Mouse (Mus musculus) lung, postnatal 25 days (tissue): ENCODE measurements at regions not wholly inside any gene's neighbourhood (a gene's known extent, or its start where the extent isn't known, plus 50 kb on each side); places are given as distances from the start of the nearest gene placed in this dataset.
"Not testable (repeated sequence)": the region's sequence is repeated elsewhere in the genome, so short reads cannot be mapped to it uniquely, and the experiment has no call there.

ENCODE experiments used
- DNase-seq: peaks from one replicate; pipeline ENCODE4 v3.0.0; 2022; ENCODE audit warnings: low spot score

DNA sequence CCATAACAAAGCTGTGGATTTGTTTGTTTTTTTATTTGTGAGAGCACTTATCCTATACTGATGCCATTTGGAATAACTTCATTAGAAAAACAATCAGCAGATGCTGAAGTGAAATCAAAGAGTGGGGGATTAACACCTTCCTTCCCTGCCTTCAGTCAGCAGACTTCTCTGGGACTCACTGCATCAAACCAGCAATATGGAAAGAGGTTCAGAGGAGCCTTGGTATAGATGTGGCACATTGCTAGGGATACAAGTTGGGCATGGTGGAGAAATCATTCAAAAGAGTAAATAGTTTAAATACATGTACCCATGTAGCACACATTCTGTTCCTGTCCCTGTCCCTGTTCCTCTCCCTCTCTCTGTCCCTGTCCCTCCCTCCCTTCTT is 364.0 kb upstream of the Rgs18 start:
- DNase-seq, result no peak

DNA sequence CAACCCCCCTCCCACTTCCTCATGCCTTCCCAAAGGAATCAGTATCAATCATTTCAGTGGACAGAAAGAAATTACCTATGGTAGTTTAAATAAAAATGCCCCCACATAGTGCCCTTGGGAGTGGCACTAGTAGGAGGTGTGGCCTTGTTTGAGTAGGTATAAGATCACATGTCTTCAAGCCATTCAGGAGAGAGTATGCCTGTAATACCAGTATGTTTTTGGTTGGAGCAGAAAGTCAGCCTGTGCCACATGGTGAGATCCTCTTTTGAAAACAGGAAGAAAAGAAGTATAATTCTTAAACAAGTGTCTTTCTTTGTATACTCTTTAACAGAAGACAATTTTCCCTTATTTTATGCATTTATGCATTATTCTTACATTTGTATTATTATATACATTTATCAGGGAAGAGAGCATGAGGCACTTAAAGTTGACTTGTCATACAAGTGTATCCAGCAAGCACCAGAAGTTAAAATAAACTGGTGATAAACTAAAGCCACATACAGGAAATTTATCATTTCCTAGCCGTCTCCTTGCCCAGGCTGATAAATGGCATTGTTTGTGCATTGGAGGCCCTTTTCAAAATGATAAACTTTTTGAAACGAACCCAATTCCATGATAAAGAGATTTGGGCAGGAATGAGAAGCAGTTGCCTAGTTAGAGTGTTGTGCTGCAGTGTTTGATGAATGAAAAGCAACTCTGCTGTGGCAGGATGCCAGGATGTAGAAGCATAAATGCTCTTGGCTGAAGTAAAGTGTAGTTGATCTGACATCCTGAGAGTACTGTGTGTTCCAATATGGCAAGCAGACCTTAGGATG is 363.4 kb upstream of the Rgs18 start:
- DNase-seq, result peak; percentile 8

DNA sequence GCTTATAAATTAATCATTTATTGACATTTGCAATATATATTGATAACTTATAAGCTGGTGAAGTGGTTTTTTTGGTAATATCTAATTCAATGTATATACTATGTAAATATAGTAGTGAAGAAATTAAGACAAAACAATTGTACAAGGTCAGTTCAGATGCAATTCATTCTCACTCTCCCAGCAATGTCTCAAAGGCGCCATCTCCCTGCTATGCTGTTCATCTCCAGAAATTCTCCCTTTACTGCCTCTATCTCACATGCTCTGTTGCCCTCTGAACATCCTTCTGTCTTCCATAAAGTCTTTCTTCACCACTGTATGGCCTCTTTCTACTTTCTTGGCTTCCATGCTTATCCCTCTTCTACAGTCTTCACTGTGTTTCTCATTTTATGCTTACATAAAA is 355.8 kb upstream of the Rgs18 start:
- DNase-seq, result no peak

DNA sequence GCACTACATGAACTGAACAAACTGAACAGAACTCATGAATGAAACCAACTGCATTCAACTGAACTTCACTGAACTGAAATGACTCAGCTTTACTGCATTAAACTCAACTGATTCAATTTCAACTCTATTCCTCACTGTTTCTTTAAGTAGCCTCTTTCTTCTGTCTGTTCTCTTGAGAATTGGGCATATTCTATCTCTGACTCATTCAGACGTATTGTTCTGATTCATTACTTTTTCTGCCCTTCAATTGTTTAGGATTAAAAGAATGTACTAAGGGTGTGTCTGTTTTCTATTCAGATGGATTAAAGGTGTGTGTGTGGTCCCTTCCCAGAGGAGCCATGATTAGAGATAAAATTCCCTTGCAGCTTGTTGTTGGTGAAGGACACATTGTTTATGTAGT is 337.9 kb upstream of the Rgs18 start:
- DNase-seq, result no peak

DNA sequence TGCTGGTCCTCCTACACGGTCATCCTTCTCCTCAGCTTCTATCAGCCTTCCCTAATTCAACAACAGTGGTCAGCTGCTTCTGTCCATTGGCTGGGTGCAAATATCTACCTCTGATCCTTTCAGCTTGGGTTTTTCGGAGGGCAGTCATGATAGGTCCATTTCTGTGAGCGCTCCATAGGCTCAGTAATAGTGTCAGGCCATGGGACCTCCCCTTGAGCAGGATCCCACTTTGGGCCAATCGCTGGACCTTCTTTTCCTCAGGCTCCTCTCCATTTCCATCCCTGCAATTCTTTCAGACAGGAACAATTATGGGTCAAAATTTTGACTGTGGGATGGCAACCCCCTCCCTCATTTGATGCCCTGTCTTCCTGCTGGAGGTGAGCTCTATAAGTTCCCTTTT is 331.5 kb upstream of the Rgs18 start:
- DNase-seq, result not testable (repeated sequence)

DNA sequence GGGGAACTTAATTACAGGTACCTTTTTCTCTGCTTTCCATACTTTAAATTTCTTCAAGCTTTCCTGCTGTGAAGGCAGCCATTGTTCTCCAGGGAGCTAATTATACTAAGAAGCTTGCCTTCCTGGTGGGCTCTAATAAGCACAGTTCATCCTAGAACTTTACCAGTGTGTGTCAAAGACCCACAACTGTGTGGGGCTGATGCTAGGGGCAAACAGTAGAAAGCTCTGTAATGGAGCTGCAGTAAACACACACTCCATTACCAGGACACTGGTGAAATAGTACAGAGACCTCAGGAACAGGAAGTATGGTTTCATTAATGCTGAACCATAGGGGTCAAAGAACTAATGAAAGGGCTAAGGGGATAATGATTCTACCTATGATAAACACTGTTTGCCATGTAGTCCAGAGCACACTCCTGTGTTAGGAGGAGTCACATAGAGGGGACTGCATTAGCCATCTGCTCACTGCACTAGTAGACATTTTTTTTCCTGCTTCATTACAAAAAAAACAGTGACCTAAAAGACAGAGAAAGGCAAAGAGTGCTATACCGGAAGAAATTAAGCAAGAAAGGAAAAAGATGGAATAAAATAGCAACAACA is 290.1 kb upstream of the Rgs18 start:
- no peak for DNase-seq

DNA sequence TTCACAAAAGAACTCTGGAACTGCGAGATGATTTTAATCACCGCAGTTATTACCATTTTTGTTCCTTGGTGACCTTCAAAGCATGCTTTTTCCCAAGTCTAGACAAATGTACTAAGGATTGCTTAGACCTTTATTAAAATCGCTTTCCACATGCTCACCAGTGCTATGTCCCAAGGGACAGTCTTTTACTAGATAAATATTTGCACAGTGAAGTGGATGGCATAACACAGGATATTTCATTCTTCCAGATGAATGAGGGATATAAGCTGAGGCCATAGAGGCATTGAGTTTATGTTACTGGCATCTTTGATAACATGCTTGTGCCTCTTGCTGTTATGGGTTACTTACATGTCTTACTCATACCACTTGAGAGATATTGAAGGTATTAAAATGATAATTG is 289.1 kb upstream of the Rgs18 start:
- no peak for DNase-seq

DNA sequence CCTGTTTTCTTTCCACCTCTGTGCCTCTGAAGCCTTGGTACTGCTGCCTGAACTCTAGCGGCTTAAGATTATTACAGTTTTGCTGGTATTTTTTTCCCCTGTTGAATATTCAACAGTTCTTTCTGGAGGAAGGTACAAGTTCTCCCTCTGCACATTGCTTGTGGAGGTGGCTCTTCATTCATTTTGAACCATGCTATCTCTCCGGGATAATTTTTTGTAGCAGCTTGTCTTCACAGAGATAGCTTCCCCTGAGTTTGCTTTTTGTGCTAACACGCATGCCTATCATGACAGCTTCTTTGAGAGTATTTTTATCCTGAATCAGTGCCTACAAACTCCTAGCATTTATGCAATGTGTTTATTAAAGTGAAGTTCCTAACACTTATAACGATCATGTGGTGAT is 240.4 kb upstream of the Rgs18 start:
- DNase-seq, result no peak

DNA sequence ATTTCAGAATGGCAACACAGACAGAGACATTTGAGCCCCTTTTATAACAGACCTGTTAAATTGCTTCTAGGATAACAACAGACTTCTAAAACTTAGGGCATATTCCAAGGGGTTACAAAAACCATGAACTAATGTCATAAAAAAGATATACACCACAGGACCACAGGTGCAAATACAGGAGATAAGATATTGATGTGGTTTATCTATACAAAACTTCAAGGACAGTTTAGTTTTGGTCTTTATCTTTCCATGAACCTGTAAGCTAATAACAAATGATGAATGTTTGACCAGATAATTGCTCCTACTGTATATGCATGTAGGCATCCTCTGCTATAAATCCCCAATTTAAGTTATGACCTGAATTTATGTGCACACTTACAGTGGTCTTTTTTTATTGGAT is 235.6 kb upstream of the Rgs18 start:
- DNase-seq, result no peak

DNA sequence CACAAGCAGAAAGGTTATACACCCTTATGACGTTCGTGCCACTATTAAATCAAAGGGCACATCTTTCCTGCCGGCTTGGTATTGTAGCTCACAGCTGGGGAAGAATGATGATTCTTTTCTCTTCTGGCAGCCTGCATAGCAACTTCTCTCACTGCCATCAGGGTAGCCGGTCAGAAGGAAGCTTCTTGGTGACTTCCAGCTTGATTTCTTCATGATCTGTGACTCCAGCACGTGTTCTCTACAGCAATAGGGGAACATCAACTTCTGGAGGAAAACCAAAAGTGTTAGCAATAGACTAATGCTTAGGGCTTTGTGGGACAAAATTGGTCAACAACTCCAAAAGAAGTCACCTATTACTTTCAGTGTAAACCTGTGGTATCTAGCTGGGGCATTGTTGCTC is 202.9 kb upstream of the Rgs18 start:
- no peak for DNase-seq

DNA sequence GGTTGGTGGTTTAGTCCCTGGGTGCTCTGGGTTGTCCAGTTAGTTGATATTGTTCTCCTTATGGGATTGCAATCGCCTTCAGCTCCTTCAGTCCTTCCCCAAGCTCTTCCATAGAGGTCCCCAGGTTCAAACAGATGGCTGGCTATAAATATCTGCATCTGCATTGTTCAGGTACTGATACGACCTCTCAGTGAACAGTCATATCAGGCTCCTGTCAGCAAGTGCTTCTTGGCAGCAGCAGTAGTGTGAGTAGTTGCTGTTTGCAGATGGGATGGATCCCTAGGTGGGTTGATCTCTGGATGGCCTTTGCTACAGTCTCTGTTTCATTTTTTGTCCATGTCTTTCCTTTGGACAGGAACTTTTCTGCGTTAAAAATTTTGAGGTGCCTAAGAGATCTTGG is 190.5 kb upstream of the Rgs18 start:
- no peak for DNase-seq

DNA sequence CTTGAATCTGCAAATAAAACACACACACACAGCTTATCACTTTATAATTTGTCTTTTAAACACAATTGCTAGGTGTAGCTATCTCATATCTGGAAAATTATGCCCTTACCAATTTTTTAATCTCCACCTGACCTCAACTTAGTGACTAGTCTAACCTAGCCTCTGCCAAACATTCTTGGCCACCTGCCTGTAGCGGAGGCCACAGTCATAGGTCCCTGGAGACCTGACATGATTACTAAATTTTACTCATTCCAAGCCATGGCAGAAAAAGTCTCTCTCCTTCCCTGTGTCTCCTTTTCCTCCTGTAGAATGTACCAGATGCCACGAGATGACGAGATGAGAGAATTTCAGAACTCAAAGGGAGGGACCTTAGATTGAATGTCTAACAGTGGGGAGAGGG is 163.8 kb upstream of the Rgs18 start:
- no peak for DNase-seq

DNA sequence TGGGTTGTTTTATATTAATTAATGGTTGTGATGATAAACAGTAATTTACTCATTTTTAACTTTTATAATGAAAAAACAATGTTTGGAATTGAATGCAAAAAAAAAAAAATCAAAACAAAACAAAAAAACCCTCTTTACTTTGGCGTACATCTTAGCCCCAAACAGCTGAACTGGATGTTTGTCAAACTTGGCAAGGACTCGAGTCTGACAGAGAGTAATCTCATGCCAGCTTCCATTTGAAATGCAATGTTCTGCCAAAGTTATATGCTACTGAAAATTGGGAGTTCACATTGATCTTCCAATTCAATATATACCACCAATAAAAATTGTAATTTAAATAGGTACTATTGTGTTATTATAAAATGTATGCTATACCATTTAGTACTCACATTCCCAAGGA is 150.9 kb upstream of the Rgs18 start:
- no peak for DNase-seq

DNA sequence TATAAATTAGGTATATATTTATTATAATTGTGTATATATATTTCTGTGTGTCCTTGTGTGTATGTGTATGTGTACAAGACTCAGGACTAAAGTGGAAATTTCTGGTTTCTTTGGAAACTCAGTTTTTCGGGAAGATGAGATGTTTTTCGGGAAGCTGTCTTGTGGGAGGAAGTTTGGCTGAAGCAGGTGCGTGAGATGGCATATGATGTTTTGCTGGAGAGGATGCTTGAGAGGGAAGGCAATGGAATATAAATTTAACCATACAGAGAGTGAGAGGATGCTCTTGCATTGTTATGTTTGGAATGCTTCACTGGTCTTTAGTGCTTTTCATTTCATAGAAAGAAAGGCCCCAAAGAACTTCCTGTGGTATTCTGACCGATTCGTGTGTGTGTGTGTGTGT is 141.3 kb upstream of the Rgs18 start:
- DNase-seq, result no peak

DNA sequence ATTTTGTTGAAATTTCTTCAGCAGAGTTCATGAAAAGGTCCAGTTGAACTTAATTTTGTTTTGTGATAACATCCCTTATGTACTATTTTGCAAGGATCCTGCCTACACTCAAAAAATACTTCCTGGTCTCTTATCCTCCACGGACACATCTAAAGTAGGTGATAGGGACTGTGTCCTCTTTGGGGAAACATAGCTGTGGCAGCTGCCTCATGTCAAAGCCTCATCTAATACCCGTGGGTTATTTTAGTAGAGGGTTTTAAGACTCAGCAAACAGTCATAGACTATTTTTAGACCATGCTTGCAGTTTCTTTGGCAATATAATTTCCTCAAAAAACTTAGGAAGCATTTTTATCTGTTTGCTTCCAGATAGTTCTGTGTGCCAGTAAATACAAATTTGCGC is 127.8 kb upstream of the Rgs18 start:
- peak; percentile 2 for DNase-seq

DNA sequence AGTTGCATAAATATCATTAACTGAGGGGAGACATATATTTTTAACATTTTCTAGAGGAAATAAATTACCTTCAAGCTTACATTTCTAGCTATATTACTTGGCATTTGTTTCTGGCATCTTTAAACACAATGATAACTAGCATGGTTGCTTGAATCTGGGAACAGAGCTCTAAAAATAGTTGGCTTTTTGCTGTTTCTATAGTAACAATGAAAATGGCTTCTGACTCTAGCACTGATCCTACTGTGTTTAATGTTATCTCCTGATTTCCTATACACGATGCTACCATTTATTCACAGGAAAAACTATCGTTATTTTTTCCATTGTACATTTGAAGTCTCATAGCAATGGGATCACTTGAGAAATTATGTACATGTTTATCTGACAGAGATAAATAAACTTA is 108.4 kb upstream of the Rgs18 start:
- DNase-seq, result no peak

DNA sequence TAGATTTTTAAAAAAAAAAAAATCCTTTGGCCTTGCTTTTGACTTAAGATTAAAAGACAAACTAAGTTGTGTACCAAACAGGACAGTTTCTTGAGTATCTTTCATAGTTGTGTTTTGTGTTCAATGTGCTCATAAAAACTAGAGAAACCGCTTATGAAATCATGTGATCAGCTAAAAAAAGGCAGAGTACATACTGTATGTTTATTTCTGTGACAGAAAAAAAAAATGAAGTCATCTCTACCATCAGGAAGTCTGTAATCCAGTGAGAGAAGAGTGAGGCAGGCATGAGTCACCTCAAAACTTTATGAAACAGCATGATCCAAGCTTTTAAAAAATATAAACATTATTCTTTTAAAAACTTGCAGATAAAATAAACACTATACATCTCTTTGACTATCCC is 86.9 kb upstream of the Rgs18 start:
- no peak for DNase-seq
